Mouse (Mus musculus) layer of hippocampus, adult 18-20 months (tissue): ENCODE measurements around the gene AI464131. TPM values are rescaled to one million over a fixed set of nuclear protein-coding genes. Genes with fewer than 3 reads are reported as not detected.
"Not testable (repeated sequence)": the region's sequence is repeated elsewhere in the genome, so short reads cannot be mapped to it uniquely, and the experiment has no call there.

Source experiments
- DNase-seq, 2 experiments: peaks; one replicate each; pipeline ENCODE4 v3.0.0; 2022; ENCODE audit warnings: low spot score in 2 of 2
- total RNA-seq, 2 experiments: library from RNA; stranded (reverse); gene quantifications; 2 replicates each; pipeline ENCODE4 v1.2.3; 2021

The AI464131 gene
- total RNA-seq, 2 experiments from 2014 or later = 29.0 to 29.3 TPM

- DNase-seq = peak; percentile 71 to 75
Measured at GRCm38 (mm10) chr4:41470684-41471383, 32.0 kb downstream of the AI464131 start.

DNA sequence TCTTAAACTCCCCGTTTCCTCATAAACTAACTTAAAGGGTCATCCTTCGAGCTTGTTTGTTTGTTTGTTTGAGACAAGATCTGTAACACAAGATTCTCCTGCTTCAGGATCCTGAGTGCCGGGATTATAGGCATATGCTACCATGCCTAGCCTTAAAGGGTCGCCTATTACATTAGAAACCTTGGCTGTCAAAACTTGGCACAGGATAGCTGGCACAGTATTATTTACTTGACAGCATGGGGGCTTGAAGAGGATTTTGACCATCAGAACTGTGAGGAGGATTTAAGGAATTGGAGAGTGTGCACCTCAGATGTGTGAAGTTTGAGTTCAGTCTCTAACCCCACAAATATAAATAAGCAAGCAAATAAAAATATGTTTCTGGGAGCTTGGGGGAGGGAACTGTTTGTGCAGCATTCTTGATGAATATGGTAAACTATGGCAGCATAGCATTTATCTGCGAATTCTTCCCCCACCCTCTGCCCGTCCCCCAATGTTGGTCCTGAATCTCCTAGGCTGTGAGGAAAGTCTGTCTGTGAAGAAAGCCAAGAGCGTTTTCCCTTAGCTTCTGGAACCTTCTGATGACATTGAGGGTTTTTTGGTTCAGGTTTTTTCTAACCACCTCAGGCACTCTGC, 32.7 kb downstream of the AI464131 start:
- no peak for DNase-seq

- DNase-seq = no peak
Measured at GRCm38 (mm10) chr4:41469199-41469598, 33.7 kb downstream of the AI464131 start.

- peak; percentile 37 to 80 for DNase-seq
Measured at GRCm38 (mm10) chr4:41468396-41469080, 34.3 kb downstream of the AI464131 start.

DNA sequence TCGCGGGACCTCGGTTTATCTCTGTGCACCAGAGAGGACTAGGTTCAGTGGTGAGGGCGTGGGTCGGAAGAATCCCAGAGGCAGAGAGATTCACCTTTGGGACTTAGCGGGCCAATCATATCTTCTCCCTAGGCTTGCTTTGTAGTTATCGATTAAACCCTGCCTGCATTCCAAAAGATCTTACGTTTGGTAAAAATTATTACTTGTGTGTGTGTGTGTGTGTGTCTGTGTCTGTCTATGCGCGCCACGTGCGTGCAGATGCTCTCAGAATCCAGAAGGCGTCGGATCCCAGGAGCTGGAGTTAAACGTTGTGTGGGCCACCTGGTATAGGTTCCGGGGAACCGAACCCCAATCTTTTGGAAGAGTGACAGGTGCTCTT, 37.6 kb downstream of the AI464131 start:
- no peak for DNase-seq

- DNase-seq = peak; percentile 98 to 99
Measured at GRCm38 (mm10) chr4:41464345-41465286, 38.3 kb downstream of the AI464131 start, which contains the start of the genes Kif24 and Nudt2. Gene Kif24, minus strand, starts transcription at chr4:41464887. Gene Nudt2, plus strand, starts transcription at chr4:41465151.

DNA sequence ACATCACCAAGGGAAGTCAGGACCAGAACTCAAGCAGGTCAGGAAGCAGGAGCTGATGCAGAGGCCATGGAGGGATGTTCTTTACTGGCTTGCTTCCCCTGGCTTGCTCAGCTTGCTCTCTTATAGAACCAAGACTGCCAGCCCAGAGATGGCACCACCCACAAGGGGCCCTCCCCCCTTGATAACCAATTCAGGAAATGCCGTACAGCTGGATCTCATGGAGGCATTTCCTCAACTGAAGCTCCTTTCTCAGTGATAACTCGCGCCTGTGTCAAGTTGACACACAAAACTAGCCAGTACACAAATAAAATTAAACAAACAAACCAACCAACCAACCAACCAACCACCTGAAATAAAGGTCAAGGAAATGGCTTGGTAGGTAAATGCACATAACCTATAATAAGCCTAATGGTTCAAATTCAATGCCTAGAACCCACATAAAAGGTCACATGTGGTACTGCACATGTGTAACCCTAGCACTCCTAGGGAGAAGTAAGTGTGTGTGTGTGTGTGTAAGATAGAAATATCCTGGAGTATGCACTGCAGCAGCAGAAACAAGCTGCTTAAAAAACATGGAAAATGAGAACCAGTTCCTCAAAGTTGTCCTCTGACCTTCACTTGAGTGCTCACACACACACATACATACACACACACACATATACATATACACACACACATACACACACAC, 39.7 kb downstream of the AI464131 start:
- DNase-seq = not testable (repeated sequence)

DNA sequence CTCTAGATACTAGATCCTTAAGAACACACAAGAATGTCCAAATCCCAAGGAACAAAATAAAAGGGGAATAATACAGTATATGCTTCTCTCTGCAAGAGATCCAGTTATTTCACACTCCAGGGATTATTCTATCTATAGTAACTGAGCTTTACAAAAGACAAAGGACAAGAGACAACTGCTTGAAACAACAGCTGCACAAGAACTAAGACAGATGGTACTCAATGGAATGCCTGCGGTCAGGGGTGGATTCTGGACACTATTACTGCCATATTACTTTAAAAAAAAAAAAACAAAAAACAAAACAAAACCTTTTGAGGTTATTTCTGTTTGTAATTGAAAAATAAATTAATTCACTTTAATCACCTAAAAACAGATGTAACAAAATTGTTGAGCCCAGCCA, 42.2 kb downstream of the AI464131 start:
- DNase-seq = no peak

DNA sequence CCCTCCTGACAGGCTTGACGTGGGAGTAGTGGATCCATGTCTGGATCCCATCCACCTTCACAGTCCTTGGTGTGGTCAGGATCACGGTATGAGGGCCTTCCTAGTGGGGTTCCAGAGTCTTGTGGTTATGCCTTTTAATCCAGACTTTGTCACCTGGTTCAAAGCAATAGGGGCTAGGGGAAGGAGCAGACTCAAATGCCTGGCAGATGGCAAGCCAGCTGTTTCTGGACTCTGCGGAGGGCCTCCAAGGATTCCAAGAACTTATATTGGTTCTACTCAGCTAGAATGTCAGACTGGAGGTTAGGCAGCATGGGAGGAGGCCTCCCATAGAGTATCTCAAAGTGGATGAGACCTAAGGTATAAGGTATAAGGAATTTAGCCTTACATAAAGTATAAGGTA, 55.3 kb downstream of the AI464131 start:
- no peak for DNase-seq

Other genes with a start within 250 kb of the AI464131 start
- 10 to 100 TPM; 37.7 to 39.6 TPM for gene Ubap2, start 227.9 kb downstream of the AI464131 start, total RNA-seq
- 10 to 100 TPM; 41.2 to 43.2 TPM for gene Dcaf12, start 188.2 kb downstream of the AI464131 start, total RNA-seq
- 10 to 100 TPM; 53.7 to 54.0 TPM for gene Ubap1, start 154.1 kb downstream of the AI464131 start, total RNA-seq
- 1 to 10 TPM in 1 of 2 experiments, under 1 TPM in 1; 0.52 to 1.0 TPM for gene Kif24, start 38.2 kb downstream of the AI464131 start, total RNA-seq
- gene Nudt2, start 37.9 kb downstream of the AI464131 start, total RNA-seq = 10 to 100 TPM; 29.5 to 32.0 TPM
- gene 1110017D15Rik, start 14.3 kb upstream of the AI464131 start, total RNA-seq = 1 to 10 TPM; 4.5 to 7.0 TPM
- gene Fam219a, start 66.5 kb upstream of the AI464131 start, total RNA-seq = 100 to 1,000 TPM; 159 to 163 TPM
- 1 to 10 TPM; 7.8 to 9.0 TPM for gene Dnaic1, start 66.7 kb upstream of the AI464131 start, total RNA-seq
- gene Enho, start 137.2 kb upstream of the AI464131 start, total RNA-seq = 10 to 100 TPM; 61.9 to 65.0 TPM
- gene Cntfr, start 194.0 kb upstream of the AI464131 start, total RNA-seq = 100 to 1,000 TPM; 110 to 113 TPM
- gene Il11ra1, start 196.9 kb upstream of the AI464131 start, total RNA-seq = 10 to 100 TPM; 35.5 to 37.0 TPM
- gene Rpp25l, start 210.5 kb upstream of the AI464131 start, total RNA-seq = 10 to 100 TPM; 36.0 to 39.0 TPM
- gene Dctn3, start 220.1 kb upstream of the AI464131 start, total RNA-seq = 100 to 1,000 TPM; 150 to 151 TPM
- gene Arid3c, start 228.1 kb upstream of the AI464131 start, total RNA-seq = not detected